ENCODE assay signal across 10 mouse cellular contexts in the genomic region with DNA sequence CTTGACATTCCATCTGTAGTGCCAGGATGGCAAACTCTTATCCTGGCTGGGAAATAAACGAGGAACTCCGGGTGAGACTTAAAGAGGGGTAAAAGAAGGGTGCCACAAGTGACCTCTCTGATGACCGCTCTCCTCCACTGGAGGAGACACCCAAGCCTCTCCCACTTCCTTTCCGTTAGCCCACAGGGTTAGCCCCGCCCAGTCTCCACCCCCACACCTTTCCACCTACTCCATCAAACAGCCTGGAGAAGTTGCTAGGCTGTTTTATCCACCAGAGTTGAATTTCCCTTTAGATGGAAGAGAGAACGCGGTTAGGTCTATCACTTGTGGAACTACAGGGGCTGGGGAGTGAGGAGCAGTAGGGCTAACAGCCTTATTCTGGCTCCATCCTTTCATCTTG. TPM values are rescaled to one million over a fixed set of nuclear protein-coding genes. Genes with fewer than 3 reads are reported as not detected.
DNase-seq lines count a peak whose midpoint lies in the region; ATAC-seq and TF ChIP-seq lines count a peak whose summit lies in the region.
"Had no signal": no experiment of that assay in that cellular context is flagged by ENCODE, and none has a peak within 500 bp of the region (broad histone marks: within the 10 kb centered on the region; RNA-seq: fewer than 3 reads in every experiment).

No protein-coding gene starts in this region.

- no peak overlapping the region; the same call in 1 of the 2 replicates for H3K27ac ChIP-seq in kidney, adult 2 months (ENCODE audit: insufficient read depth, low read depth, low read length)
- H3K27ac ChIP-seq in forebrain, postnatal 0 days (ENCODE audit: low read depth, low read length), result no peak overlapping the region
- H3K27ac ChIP-seq: limb, embryonic 13.5 days had no signal

- H3K4me3 ChIP-seq in kidney, adult 2 months (ENCODE audit: insufficient read depth, low read depth, low read length), result no peak overlapping the region
- no peak overlapping the region for H3K4me3 ChIP-seq in forebrain, postnatal 0 days (ENCODE audit: low read depth, low read length)
- H3K4me3 ChIP-seq: limb, embryonic 13.5 days had no signal

- H3K4me2 ChIP-seq in forebrain, postnatal 0 days (ENCODE audit: low read depth), result no peak overlapping the region
- H3K4me2 ChIP-seq: limb, embryonic 13.5 days had no signal

- H3K9ac ChIP-seq in forebrain, postnatal 0 days, result no peak overlapping the region
- H3K9ac ChIP-seq: limb, embryonic 13.5 days had no signal

- 38% methylated on average over 7 of the region's 7 CpGs for WGBS in kidney, adult 2 months
- WGBS in forebrain, postnatal 0 days, result 76% methylated on average over 7 of the region's 7 CpGs

- ATAC-seq in granulocyte monocyte progenitor cell, adult 5-6 weeks (replicated peaks; ENCODE audit: poor library complexity, severe bottlenecking), result peak; percentile 54
- ATAC-seq in forebrain, postnatal 0 days, result no peak

- TF ChIP-seq POLR2A in kidney, adult 2 months (IDR thresholded peaks at IDR 0.05; ENCODE audit: low read depth, low read length), result no peak

- DNase-seq in kidney, adult 2 months, result peak; percentile 32
- no peak for DNase-seq in kidney, adult 18-20 months
- peak; percentile 41 for DNase-seq in lung, postnatal 25 days (ENCODE audit: low spot score)
- peak; percentile 65 to 74 for DNase-seq in thymus, postnatal 10 days (ENCODE audit: low spot score in 2 of 2)
- no peak for DNase-seq in cerebellum, postnatal 25 days
- DNase-seq in forebrain, postnatal 0 days, result no peak
- DNase-seq in frontal cortex, postnatal 36 days (ENCODE audit: low spot score in 2 of 2), result no peak
- DNase-seq: cerebellum, adult 9-10 months had no signal

- TF ChIP-seq CTCF in kidney, adult 2 months (conservative IDR thresholded peaks at IDR 0.05; ENCODE audit: insufficient read depth, insufficient read length, low read depth, low read length), result no peak
- TF ChIP-seq CTCF in forebrain, postnatal 0 days (IDR thresholded peaks at IDR 0.05; ENCODE audit: low read depth), result no peak

- H3K9me3 ChIP-seq in forebrain, postnatal 0 days (ENCODE audit: low read length), result no peaks in the 10 kb centered on the region
- H3K9me3 ChIP-seq: limb, embryonic 13.5 days had no signal

- no peaks in the 10 kb centered on the region for H3K36me3 ChIP-seq in kidney, adult 2 months (ENCODE audit: control insufficient read depth, insufficient read depth, low read length)
- no peaks in the 10 kb centered on the region for H3K36me3 ChIP-seq in forebrain, postnatal 0 days (ENCODE audit: insufficient read depth)
- H3K36me3 ChIP-seq: limb, embryonic 13.5 days had no signal

- H3K4me1 ChIP-seq in kidney, adult 2 months (ENCODE audit: control insufficient read depth, insufficient read depth, low read length), result 0 out of 2 replicates have a peak, but pooled peaks cover 2% of the 10 kb centered on the region
- H3K4me1 ChIP-seq in forebrain, postnatal 0 days (ENCODE audit: insufficient read depth), result no peaks in the 10 kb centered on the region

- no peaks in the 10 kb centered on the region for H3K27me3 ChIP-seq in kidney, adult 2 months (replicated peaks; ENCODE audit: control insufficient read depth, insufficient read depth, low read length)
- H3K27me3 ChIP-seq in forebrain, postnatal 0 days (ENCODE audit: insufficient read depth, low read length), result no peaks in the 10 kb centered on the region
- H3K27me3 ChIP-seq: limb, embryonic 13.5 days had no signal

RNA-seq across cellular contexts. Expression of a gene that starts 37.7 kb away (rescaled TPM):
- polyA plus RNA-seq in kidney, adult 2 months (2012; rRNA removed), result 3.6 and 5.3 TPM in 2 replicates
- 45.1 and 47.2 TPM in 2 replicates for total RNA-seq in granulocyte monocyte progenitor cell, adult 5-6 weeks (2014; fragmentation: Nextera tagmentation)
- 12.7 and 13.8 TPM in 2 replicates for total RNA-seq in granulocyte monocyte progenitor cell, adult 5-6 weeks (2017)
- 0.54 and 1.8 TPM in 2 replicates for total RNA-seq in forebrain, postnatal 0 days (2014; rRNA removed)
- 0.13 and 0.24 TPM in 2 replicates for polyA plus RNA-seq in forebrain, postnatal 0 days (2015; fragmentation: Nextera tagmentation; extraction: Ambion mirVana)

Comparison
In these comparisons a context has a peak if more than half of its experiments do, and no peak if none do; other contexts are left out.
1. DNase-seq: peak in kidney, adult 2 months (single experiment), lung, postnatal 25 days (single experiment) and thymus, postnatal 10 days (2 of 2); none in kidney, adult 18-20 months (single experiment), cerebellum, postnatal 25 days (0 of 2), forebrain, postnatal 0 days (single experiment) and frontal cortex, postnatal 36 days (0 of 2).